Mouse (Mus musculus) liver, embryonic 13.5 days (tissue): ENCODE results near the gene Atg4d. TPM values are rescaled to one million over a fixed set of nuclear protein-coding genes. Genes with fewer than 3 reads are reported as not detected.
"Not testable (repeated sequence)": the region's sequence is repeated elsewhere in the genome, so short reads cannot be mapped to it uniquely, and the experiment has no call there.

ENCODE experiments used
- ATAC-seq: fragments of 200-750 bp; cut with Nextera tagmentation; 2 replicates; pipeline ENCODE4 v1.8.0; 2017; ENCODE audit warnings: low read depth, mild to moderate bottlenecking, moderate number of reproducible peaks, moderate library complexity
- DNase-seq: peaks from one replicate; pipeline ENCODE4 v3.0.0; 2022
- H3K27ac ChIP-seq: fragments of 300-500 bp; sonication (generic); 2 replicates; pipeline ENCODE4 v1.5.1; 2015; ENCODE audit warnings: moderate library complexity, mild to moderate bottlenecking, inconsistent platforms
- H3K27me3 ChIP-seq: fragments of 300-500 bp; sonication (generic); 2 replicates; pipeline ENCODE4 v1.6.1; 2015; ENCODE audit warnings: mild to moderate bottlenecking, inconsistent platforms
- H3K36me3 ChIP-seq: fragments of 300-500 bp; sonication (generic); 2 replicates; pipeline ENCODE4 v1.6.1; 2015; ENCODE audit warnings: mild to moderate bottlenecking, inconsistent platforms
- H3K4me1 ChIP-seq: fragments of 300-500 bp; sonication (generic); replicated peaks from 2 replicates; pipeline ENCODE4 v1.6.1; 2015; ENCODE audit warnings: inconsistent platforms
- H3K4me2 ChIP-seq: fragments of 300-500 bp; sonication (generic); 2 replicates; pipeline ENCODE4 v1.6.1; 2015; ENCODE audit warnings: inconsistent platforms, mild to moderate bottlenecking, moderate library complexity
- H3K4me3 ChIP-seq: fragments of 300-500 bp; sonication (generic); replicated peaks from 2 replicates; pipeline ENCODE4 v1.5.1; 2015; ENCODE audit warnings: mild to moderate bottlenecking, inconsistent platforms
- H3K9ac ChIP-seq: fragments of 300-500 bp; sonication (generic); 2 replicates; pipeline ENCODE4 v1.6.1; 2015; ENCODE audit warnings: mild to moderate bottlenecking, inconsistent platforms
- H3K9me3 ChIP-seq: fragments of 300-500 bp; sonication (generic); replicated peaks from 2 replicates; pipeline ENCODE4 v1.6.1; 2016; ENCODE audit warnings: inconsistent platforms
- WGBS: fragments of 180-500 bp; shearing (Covaris S2); methylation state at CpG from one replicate; pipeline ENCODE4 v1.1.7; 2015; ENCODE audit not compliant: insufficient replicate concordance; 5-methylcytosine and 5-hydroxymethylcytosine counted together
- polyA plus RNA-seq: library from polyadenylated mRNA; unstranded; fragments of >200 nt; fragmentation: Nextera tagmentation; extraction: Ambion mirVana; gene quantifications from 2 replicates; pipeline ENCODE4 v1.2.1, GENCODE M21; 2015

Atg4d gene
- polyA plus RNA-seq, 1 experiment from 2014 or later: 85.5 TPM

GRCm38 (mm10) chr9:21290589-21290988 lies 25.5 kb downstream of the Atg4d start:
- H3K27ac ChIP-seq: peak overlapping the region; percentile 97
- ATAC-seq (peak; percentile 6; the same call in 1 of the 2 replicates), DNase-seq (no peak)
- H3K4me3 ChIP-seq: peak overlapping the region; percentile 94
- H3K27me3 ChIP-seq: no peaks in the 10 kb centered on the region
- H3K4me2 ChIP-seq: peak overlapping the region; percentile 94
- no peaks in the 10 kb centered on the region for H3K9me3 ChIP-seq
- peaks cover 21% of the 10 kb centered on the region for H3K36me3 ChIP-seq
- H3K9ac ChIP-seq: peak overlapping the region; percentile 96
- H3K4me1 ChIP-seq: peaks cover 49% of the 10 kb centered on the region
- WGBS: under 1% methylated on average over 20 of the region's 20 CpGs

GRCm38 (mm10) chr9:21291022-21291787 lies 26.1 kb downstream of the Atg4d start, which contains the start of gene Cdkn2d:
Gene Cdkn2d (minus strand): TSS chr9:21291407.
- ATAC-seq (peak; percentile 87), DNase-seq (peak; percentile 100)
- WGBS: under 1% methylated on average over 51 of the region's 51 CpGs
- H3K9me3 ChIP-seq: no peaks in the 10 kb centered on the region
- peaks cover 16% of the 10 kb centered on the region for H3K36me3 ChIP-seq
- H3K27ac ChIP-seq: peak within 1 kb of the TSS; percentile 98
- no peaks in the 10 kb centered on the region for H3K27me3 ChIP-seq
- peaks cover 45% of the 10 kb centered on the region for H3K4me1 ChIP-seq
- H3K4me3 ChIP-seq: peak within 1 kb of the TSS; percentile 94
- H3K9ac ChIP-seq: peak within 1 kb of the TSS; percentile 96
- peak within 1 kb of the TSS; percentile 94 for H3K4me2 ChIP-seq

- H3K27me3 ChIP-seq, H3K9me3 ChIP-seq, ATAC-seq, DNase-seq: not testable (repeated sequence)
- Histone ChIP-seq H3K4me1 (peaks cover 39% of the 10 kb centered on the region), H3K4me2 (peak overlapping the region; percentile 63), H3K9ac (peak overlapping the region; percentile 85), H3K36me3 (peaks cover 11% of the 10 kb centered on the region), H3K27ac (peak overlapping the region; percentile 98), H3K4me3 (peak overlapping the region; percentile 69)
- 9% methylated on average over 7 of the region's 7 CpGs for whole genome bisulfite sequencing
These were observed 26.8 kb downstream of the Atg4d start for GRCm38 (mm10) chr9:21291868-21292267.

- no peaks in the 10 kb centered on the region for H3K9me3 ChIP-seq
- peaks cover 11% of the 10 kb centered on the region for H3K36me3 ChIP-seq
- no peaks in the 10 kb centered on the region for H3K27me3 ChIP-seq
- peaks cover 35% of the 10 kb centered on the region for H3K4me1 ChIP-seq
- H3K4me3 ChIP-seq: peak overlapping the region; percentile 69
- H3K4me2 ChIP-seq: peak overlapping the region; percentile 63
- peak overlapping the region; percentile 85 for H3K9ac ChIP-seq
- DNase-seq: no peak
- ATAC-seq: no peak
- peak overlapping the region; percentile 98 for H3K27ac ChIP-seq
- 65% methylated on average over 3 of the region's 3 CpGs for WGBS
These were observed 27.2 kb downstream of the Atg4d start for GRCm38 (mm10) chr9:21292271-21292670.

- H3K4me2 ChIP-seq: no peak overlapping the region
- H3K4me1 ChIP-seq: no peaks in the 10 kb centered on the region
- H3K27me3 ChIP-seq: no peaks in the 10 kb centered on the region
- H3K27ac ChIP-seq: no peak overlapping the region
- no peak overlapping the region for H3K4me3 ChIP-seq
- no peaks in the 10 kb centered on the region for H3K9me3 ChIP-seq
- H3K36me3 ChIP-seq: no peaks in the 10 kb centered on the region
- ATAC-seq (no peak), DNase-seq (no peak)
- WGBS: 73% methylated on average over 10 of the region's 10 CpGs
- H3K9ac ChIP-seq: no peak overlapping the region
These were observed 33.9 kb downstream of the Atg4d start for GRCm38 (mm10) chr9:21299014-21299413.

- Histone ChIP-seq H3K4me1 (0 out of 2 replicates have a peak, but pooled peaks cover 3% of the 10 kb centered on the region), H3K27me3 (no peaks in the 10 kb centered on the region), H3K9me3 (no peaks in the 10 kb centered on the region), H3K36me3 (no peaks in the 10 kb centered on the region), H3K4me2 (no peak overlapping the region), H3K4me3 (no peak overlapping the region), H3K27ac (no peak overlapping the region), H3K9ac (no peak overlapping the region)
- no peak for ATAC-seq
- 66% methylated on average over 7 of the region's 7 CpGs for WGBS
- DNase-seq: no peak
These were observed 40.0 kb downstream of the Atg4d start for GRCm38 (mm10) chr9:21305065-21305464.

- peak; percentile 27; the same call in 1 of the 2 replicates for ATAC-seq
- H3K4me2 ChIP-seq: peak overlapping the region; percentile 37
- H3K4me1 ChIP-seq: peaks cover 13% of the 10 kb centered on the region
- H3K36me3 ChIP-seq: no peaks in the 10 kb centered on the region
- H3K27ac ChIP-seq: no peak overlapping the region
- H3K9me3 ChIP-seq: no peaks in the 10 kb centered on the region
- H3K4me3 ChIP-seq: no peak overlapping the region
- no peak overlapping the region for H3K9ac ChIP-seq
- WGBS: 63% methylated on average over 15 of the region's 15 CpGs
- peak; percentile 32 for DNase-seq
- peaks cover 17% of the 10 kb centered on the region for H3K27me3 ChIP-seq
These were observed 44.2 kb downstream of the Atg4d start for GRCm38 (mm10) chr9:21309150-21309741.

GRCm38 (mm10) chr9:21311695-21312094 lies 46.6 kb downstream of the Atg4d start:
- H3K4me2 ChIP-seq: no peak overlapping the region
- 0 out of 2 replicates have a peak overlapping the region, but pooled peaks have one; percentile 7 for H3K4me3 ChIP-seq
- ATAC-seq: no peak
- no peaks in the 10 kb centered on the region for H3K36me3 ChIP-seq
- peaks cover 17% of the 10 kb centered on the region for H3K27me3 ChIP-seq
- peaks cover 30% of the 10 kb centered on the region for H3K4me1 ChIP-seq
- no peak for DNase-seq
- no peaks in the 10 kb centered on the region for H3K9me3 ChIP-seq
- H3K27ac ChIP-seq: no peak overlapping the region
- 53% methylated on average over 7 of the region's 7 CpGs for WGBS
- no peak overlapping the region for H3K9ac ChIP-seq

- no peak within 1 kb of the TSS for H3K9ac ChIP-seq
- peaks cover 30% of the 10 kb centered on the region for H3K4me1 ChIP-seq
- no peaks in the 10 kb centered on the region for H3K36me3 ChIP-seq
- H3K4me2 ChIP-seq: no peak within 1 kb of the TSS
- WGBS: 29% methylated on average over 35 of the region's 35 CpGs
- ATAC-seq: no peak
- no peaks in the 10 kb centered on the region for H3K9me3 ChIP-seq
- H3K27me3 ChIP-seq: peaks cover 17% of the 10 kb centered on the region
- 0 out of 2 replicates have a peak within 1 kb of the TSS, but pooled peaks have one; percentile 7 for H3K4me3 ChIP-seq
- H3K27ac ChIP-seq: no peak within 1 kb of the TSS
- no peak for DNase-seq
These were observed 47.0 kb downstream of the Atg4d start, which contains the start of gene Ap1m2 for GRCm38 (mm10) chr9:21312134-21312533. Gene Ap1m2 (minus strand): TSS chr9:21312337.

GRCm38 (mm10) chr9:21313394-21313793 lies 48.3 kb downstream of the Atg4d start:
- ATAC-seq: peak; percentile 88
- peak overlapping the region; percentile 77 for H3K27ac ChIP-seq
- H3K4me1 ChIP-seq: peaks cover 34% of the 10 kb centered on the region
- no peak overlapping the region for H3K4me3 ChIP-seq
- peak; percentile 84 for DNase-seq
- 3% methylated on average over 11 of the region's 11 CpGs for WGBS
- no peaks in the 10 kb centered on the region for H3K9me3 ChIP-seq
- H3K27me3 ChIP-seq: peaks cover 17% of the 10 kb centered on the region
- H3K4me2 ChIP-seq: 0 out of 2 replicates have a peak overlapping the region, but pooled peaks have one; percentile 34
- no peaks in the 10 kb centered on the region for H3K36me3 ChIP-seq
- peak overlapping the region; percentile 22; the same call in 1 of the 2 replicates for H3K9ac ChIP-seq

GRCm38 (mm10) chr9:21314367-21315140 lies 49.5 kb downstream of the Atg4d start:
- 40% methylated on average over 9 of the region's 9 CpGs for WGBS
- DNase-seq (peak; percentile 73), ATAC-seq (peak; percentile 80)

More at GRCm38 (mm10) chr9:21314367-21315140, 49.5 kb downstream of the Atg4d start:
- peaks cover 39% of the 10 kb centered on the region for H3K4me1 ChIP-seq
- peak overlapping the region; percentile 7; the same call in 1 of the 2 replicates for H3K9ac ChIP-seq
- 0 out of 2 replicates have a peak, but pooled peaks cover under 1% of the 10 kb centered on the region for H3K9me3 ChIP-seq
- peak overlapping the region; percentile 77 for H3K27ac ChIP-seq
- H3K27me3 ChIP-seq: peaks cover 17% of the 10 kb centered on the region
- H3K4me2 ChIP-seq: peak overlapping the region; percentile 32
- no peaks in the 10 kb centered on the region for H3K36me3 ChIP-seq
- H3K4me3 ChIP-seq: no peak overlapping the region
